Comparison of ENCODE assay signal across 9 mouse cellular contexts in genomic region chr2:18822711-18823110, GRCm38 (mm10).
DNase-seq lines count a peak whose midpoint lies in the region; ATAC-seq lines count a peak whose summit lies in the region.
"Had no signal": no experiment of that assay in that cellular context is flagged by ENCODE, and none has a peak within 500 bp of the region (broad histone marks: within the 10 kb centered on the region; RNA-seq: fewer than 3 reads in every experiment).

No protein-coding gene starts in this region.

- DNase-seq in adrenal gland, postnatal 14 days = peak; percentile 41
- DNase-seq in adrenal gland, postnatal 36 days = no peak
- no peak for DNase-seq in limb, embryonic 10.5 days (ENCODE audit: low spot score)
- peak; percentile 97 for DNase-seq in heart, adult 11 months
- no peak for DNase-seq in right cerebral cortex, adult 2 months (ENCODE audit: low spot score in 2 of 2)
- no peak for DNase-seq in thymus, postnatal 36 days

- no peaks in the 10 kb centered on the region for H3K9me3 ChIP-seq in limb, embryonic 12.5 days
- H3K9me3 ChIP-seq in limb, embryonic 10.5 days (replicated peaks) = no peaks in the 10 kb centered on the region
- no peaks in the 10 kb centered on the region for H3K9me3 ChIP-seq in limb, embryonic 15.5 days
- H3K9me3 ChIP-seq: liver, embryonic 15.5 days had no signal

- no peak overlapping the region for H3K4me2 ChIP-seq in limb, embryonic 12.5 days
- H3K4me2 ChIP-seq in limb, embryonic 15.5 days = no peak overlapping the region

- WGBS in limb, embryonic 12.5 days = 59% methylated on average over 9 of the region's 9 CpGs
- WGBS in limb, embryonic 10.5 days = 69% methylated on average over 9 of the region's 9 CpGs
- WGBS in limb, embryonic 15.5 days = 27% methylated on average over 9 of the region's 9 CpGs

- H3K36me3 ChIP-seq in limb, embryonic 12.5 days = no peaks in the 10 kb centered on the region
- no peaks in the 10 kb centered on the region for H3K36me3 ChIP-seq in limb, embryonic 10.5 days
- no peaks in the 10 kb centered on the region for H3K36me3 ChIP-seq in limb, embryonic 15.5 days
- H3K36me3 ChIP-seq: liver, embryonic 15.5 days had no signal

- H3K9ac ChIP-seq in limb, embryonic 12.5 days (replicated peaks) = no peak overlapping the region
- no peak overlapping the region for H3K9ac ChIP-seq in limb, embryonic 15.5 days

- peak; percentile 12; the same call in 1 of the 2 replicates for ATAC-seq in limb, embryonic 12.5 days (ENCODE audit: insufficient number of reproducible peaks, insufficient read depth, low FRiP score, low TSS enrichment, low read depth)
- no peak for ATAC-seq in limb, embryonic 15.5 days (ENCODE audit: insufficient number of reproducible peaks, low FRiP score, low TSS enrichment, low read depth)

- peaks cover 3% of the 10 kb centered on the region; the same call in 1 of the 2 replicates for H3K27me3 ChIP-seq in limb, embryonic 12.5 days
- H3K27me3 ChIP-seq in limb, embryonic 10.5 days (ENCODE audit: low read depth, poor library complexity, severe bottlenecking) = peaks cover 68% of the 10 kb centered on the region
- H3K27me3 ChIP-seq in limb, embryonic 15.5 days = no peaks in the 10 kb centered on the region
- H3K27me3 ChIP-seq: liver, embryonic 15.5 days had no signal

- H3K4me1 ChIP-seq in limb, embryonic 12.5 days (replicated peaks) = peaks cover 22% of the 10 kb centered on the region
- H3K4me1 ChIP-seq in limb, embryonic 10.5 days = peaks cover 23% of the 10 kb centered on the region
- peaks cover 19% of the 10 kb centered on the region for H3K4me1 ChIP-seq in limb, embryonic 15.5 days

- H3K4me3 ChIP-seq in limb, embryonic 12.5 days (replicated peaks) = no peak overlapping the region
- no peak overlapping the region for H3K4me3 ChIP-seq in limb, embryonic 10.5 days
- no peak overlapping the region for H3K4me3 ChIP-seq in limb, embryonic 15.5 days

- no peak overlapping the region for H3K27ac ChIP-seq in limb, embryonic 12.5 days
- no peak overlapping the region for H3K27ac ChIP-seq in limb, embryonic 10.5 days
- H3K27ac ChIP-seq in limb, embryonic 15.5 days = peak overlapping the region; percentile 67

Comparison
In these comparisons a context has a peak if more than half of its experiments do, and no peak if none do; other contexts are left out.
1. DNase-seq: peak in adrenal gland, postnatal 14 days (single experiment) and heart, adult 11 months (single experiment); none in adrenal gland, postnatal 36 days (0 of 2), limb, embryonic 10.5 days (single experiment), right cerebral cortex, adult 2 months (0 of 2) and thymus, postnatal 36 days (0 of 2).